Mouse (Mus musculus) liver, postnatal 0 days (tissue): Measurements from ENCODE around the gene Pyroxd2.

Source experiments
- CTCF ChIP-seq: sonication (generic); IDR thresholded peaks from 2 replicates; pipeline ENCODE4 v1.5.1; 2016; ENCODE audit warnings: antibody characterized with exemption, low read depth
- EP300 ChIP-seq: IDR thresholded peaks from 2 replicates; pipeline ENCODE4 v1.6.1; 2016; ENCODE audit warnings: antibody characterized with exemption, low read depth, mild to moderate bottlenecking

DNA sequence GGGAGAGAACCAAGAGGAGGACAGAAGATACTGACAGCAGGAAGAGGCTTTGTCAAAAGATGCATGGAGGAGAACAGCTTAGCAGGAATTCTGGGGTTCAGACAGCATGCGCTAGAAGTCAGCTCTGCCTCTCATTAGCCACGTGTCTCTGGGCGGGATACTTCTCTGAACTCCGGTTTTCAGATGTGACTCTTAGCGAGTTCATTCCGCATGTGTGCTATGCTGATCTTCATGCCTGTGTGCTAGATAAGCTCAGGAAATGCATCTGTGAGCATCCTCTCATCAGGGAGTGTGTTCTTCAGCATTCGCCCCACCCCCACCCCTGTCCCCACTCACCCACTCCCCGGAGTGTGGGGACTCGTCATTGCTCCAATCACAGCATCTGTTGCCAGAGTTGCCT is 14.8 kb downstream of the Pyroxd2 start:
- no peak for TF ChIP-seq CTCF
- TF ChIP-seq EP300: no peak
